In the genomic region with DNA sequence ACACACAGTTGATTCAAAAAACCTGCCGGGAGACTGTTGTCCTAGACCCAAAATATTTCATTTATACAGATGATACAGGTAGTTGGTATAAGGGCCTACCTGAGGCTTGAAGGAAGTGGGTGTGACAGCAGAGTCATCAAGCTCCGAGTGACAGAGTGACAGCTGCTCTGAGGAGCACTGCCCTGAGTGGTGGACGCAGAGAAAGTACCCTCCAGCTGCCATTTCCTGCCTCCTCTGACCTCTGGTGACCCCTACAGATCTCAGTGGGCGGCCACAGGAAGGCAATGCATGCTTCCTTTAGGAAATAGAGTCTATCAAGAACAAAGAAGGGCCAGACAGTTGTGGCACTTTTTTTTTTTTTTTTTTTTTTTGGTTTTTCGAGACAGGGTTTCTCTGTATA, we compare ENCODE assay signal across 12 mouse cellular contexts. TPM values are rescaled to one million over a fixed set of nuclear protein-coding genes. Genes with fewer than 3 reads are reported as not detected.
A peak's percentile ranks its signal among the peaks of the same experiment; 100 is the strongest.
DNase-seq lines count a peak whose midpoint lies in the region; ATAC-seq and TF ChIP-seq lines count a peak whose summit lies in the region.
"Had no signal": no experiment of that assay in that cellular context is flagged by ENCODE, and none has a peak within 500 bp of the region (broad histone marks: within the 10 kb centered on the region; RNA-seq: fewer than 3 reads in every experiment).

No protein-coding gene starts in this region.

- no peak overlapping the region for H3K4me2 ChIP-seq in lung, postnatal 0 days (replicated peaks; ENCODE audit: low read depth, low read length)
- no peak overlapping the region for H3K4me2 ChIP-seq in midbrain, embryonic 11.5 days
- H3K4me2 ChIP-seq: liver, embryonic 13.5 days; neural tube, embryonic 12.5 days had no signal

- H3K27me3 ChIP-seq in lung, postnatal 0 days (replicated peaks; ENCODE audit: insufficient read depth, low read length), result no peaks in the 10 kb centered on the region
- H3K27me3 ChIP-seq in midbrain, embryonic 11.5 days (ENCODE audit: control insufficient read depth, insufficient read depth, low read length), result no peaks in the 10 kb centered on the region
- H3K27me3 ChIP-seq: liver, embryonic 13.5 days; neural tube, embryonic 12.5 days had no signal

- no peak overlapping the region for H3K9ac ChIP-seq in lung, postnatal 0 days (replicated peaks; ENCODE audit: low read depth)
- H3K9ac ChIP-seq in midbrain, embryonic 11.5 days (ENCODE audit: low read length), result no peak overlapping the region
- H3K9ac ChIP-seq: liver, embryonic 13.5 days; neural tube, embryonic 12.5 days had no signal

- H3K4me3 ChIP-seq in lung, postnatal 0 days (ENCODE audit: low read depth, low read length), result no peak overlapping the region
- H3K4me3 ChIP-seq in midbrain, embryonic 11.5 days (ENCODE audit: low read depth, low read length), result no peak overlapping the region
- H3K4me3 ChIP-seq: liver, embryonic 13.5 days; midbrain, embryonic 10.5 days; neural tube, embryonic 12.5 days had no signal

- no peak overlapping the region for H3K27ac ChIP-seq in lung, postnatal 0 days (ENCODE audit: low read length)
- H3K27ac ChIP-seq in midbrain, embryonic 11.5 days (ENCODE audit: low read depth, low read length), result no peak overlapping the region
- H3K27ac ChIP-seq: kidney, postnatal 0 days; liver, embryonic 13.5 days; neural tube, embryonic 12.5 days had no signal

- DNase-seq in embryo, embryonic 10 days (ENCODE audit: low spot score), result peak; percentile 53
- DNase-seq in embryo, embryonic 9.5 days (ENCODE audit: extremely low spot score), result no peak
- peak; percentile 2 for DNase-seq in ovary, adult 18-20 months (ENCODE audit: low spot score)
- DNase-seq in ovary, postnatal 10 days (ENCODE audit: low spot score), result no peak
- peak; percentile 36 for DNase-seq in embryo, embryonic 10.5 days (ENCODE audit: low spot score)
- peak; percentile 49 for DNase-seq in lung, postnatal 0 days (ENCODE audit: low spot score)
- DNase-seq in frontal cortex, postnatal 25 days (ENCODE audit: low spot score in 2 of 2), result no peak
- DNase-seq in midbrain, embryonic 11.5 days (ENCODE audit: low spot score, missing footprints), result no peak
- DNase-seq: liver, embryonic 13.5 days had no signal

- H3K9me3 ChIP-seq in lung, postnatal 0 days (ENCODE audit: low read length), result no peaks in the 10 kb centered on the region
- H3K9me3 ChIP-seq in midbrain, embryonic 11.5 days (ENCODE audit: control insufficient read depth, low read length), result no peaks in the 10 kb centered on the region
- H3K9me3 ChIP-seq: liver, embryonic 13.5 days; midbrain, embryonic 10.5 days; neural tube, embryonic 12.5 days had no signal

- peaks cover 6% of the 10 kb centered on the region; the same call in 1 of the 2 replicates for H3K4me1 ChIP-seq in lung, postnatal 0 days (ENCODE audit: insufficient read depth, low read depth, low read length)
- H3K4me1 ChIP-seq in midbrain, embryonic 11.5 days (ENCODE audit: control insufficient read depth, insufficient read depth, low read length), result no peaks in the 10 kb centered on the region
- H3K4me1 ChIP-seq: liver, embryonic 13.5 days; neural tube, embryonic 12.5 days had no signal

- no peak for TF ChIP-seq CTCF in lung, postnatal 0 days (IDR thresholded peaks at IDR 0.05)

- H3K36me3 ChIP-seq in lung, postnatal 0 days (ENCODE audit: insufficient read depth, low read length), result no peaks in the 10 kb centered on the region
- H3K36me3 ChIP-seq in midbrain, embryonic 11.5 days (ENCODE audit: control insufficient read depth, insufficient read depth, low read length), result no peaks in the 10 kb centered on the region
- H3K36me3 ChIP-seq: liver, embryonic 13.5 days; midbrain, embryonic 10.5 days; neural tube, embryonic 12.5 days had no signal

- 39% methylated on average over 4 of the region's 5 CpGs for WGBS in lung, postnatal 0 days
- 72% methylated on average over 4 of the region's 5 CpGs for WGBS in midbrain, embryonic 11.5 days

- 0 out of 2 replicates have a peak, but pooled peaks have one; percentile 14 for ATAC-seq in lung, postnatal 0 days
- ATAC-seq in midbrain, embryonic 11.5 days (ENCODE audit: low FRiP score), result no peak

- TF ChIP-seq EP300 in lung, postnatal 0 days (IDR thresholded peaks at IDR 0.05), result peak; percentile 9; the same call in 1 of the 2 replicates

RNA-seq across cellular contexts. Expression of a gene that starts 25.4 kb away (rescaled TPM):
- polyA plus RNA-seq in lung, postnatal 0 days (2015; fragmentation: Nextera tagmentation; extraction: Ambion mirVana), result 32.7 and 37.9 TPM in 2 replicates
- polyA plus RNA-seq in midbrain, embryonic 11.5 days (2014; fragmentation: Nextera tagmentation; extraction: Ambion mirVana), result 9.4 and 11.2 TPM in 2 replicates

Comparison
In these comparisons a context has a peak if more than half of its experiments do, and no peak if none do; other contexts are left out.
1. DNase-seq: peak in embryo, embryonic 10 days (single experiment), ovary, adult 18-20 months (single experiment), embryo, embryonic 10.5 days (single experiment) and lung, postnatal 0 days (single experiment); none in embryo, embryonic 9.5 days (single experiment), ovary, postnatal 10 days (single experiment), frontal cortex, postnatal 25 days (0 of 2) and midbrain, embryonic 11.5 days (single experiment).